Mouse (Mus musculus): ENCODE results near the gene Fgf4.
A peak's percentile ranks its signal among the peaks of the same experiment; 100 is the strongest.
"Not testable (repeated sequence)": the region's sequence is repeated elsewhere in the genome, so short reads cannot be mapped to it uniquely, and the experiment has no call there.

DNA sequence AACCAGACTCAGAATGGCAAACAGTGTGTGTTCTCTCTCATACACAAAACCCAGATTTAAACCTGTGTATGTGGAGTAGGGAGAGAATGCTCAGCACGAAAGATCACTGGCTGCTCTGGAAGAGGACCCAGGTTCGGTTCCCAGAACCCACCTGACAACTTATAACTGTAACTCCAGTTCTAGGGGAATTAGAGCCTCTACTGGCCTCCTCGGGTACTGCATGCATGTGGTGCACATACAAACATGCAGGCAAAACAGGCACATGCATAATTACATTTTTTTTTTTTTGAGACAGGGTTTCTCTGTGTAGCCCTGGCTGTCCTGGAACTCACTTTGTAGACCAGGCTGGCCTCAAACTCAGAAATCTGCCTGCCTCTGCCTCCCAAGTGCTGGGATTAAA is 58.3 kb downstream of the Fgf4 start:
- not testable (repeated sequence) for TF ChIP-seq EP300 (IDR thresholded peaks at IDR 0.05; ENCODE audit: low read depth)
- peak; percentile 37 for TF ChIP-seq CTCF (IDR thresholded peaks at IDR 0.05; ENCODE audit: low read depth)
